Mouse (Mus musculus) neural tube, embryonic 13.5 days (tissue): Measurements from ENCODE around the gene Fgf2. TPM values are rescaled to one million over a fixed set of nuclear protein-coding genes. Genes with fewer than 3 reads are reported as not detected.
A peak's percentile ranks its signal among the peaks of the same experiment; 100 is the strongest.

Experiments used
- ATAC-seq: fragments of 200-750 bp; cut with Nextera tagmentation; 2 replicates; pipeline ENCODE4 v1.8.0; 2017; ENCODE audit warnings: low read depth, mild to moderate bottlenecking, moderate TSS enrichment, moderate library complexity
- H3K27ac ChIP-seq: fragments of 300-500 bp; sonication (generic); replicated peaks from 2 replicates; pipeline ENCODE4 v1.5.1; 2015; ENCODE audit warnings: moderate library complexity, mild to moderate bottlenecking, inconsistent platforms
- H3K27me3 ChIP-seq: fragments of 300-500 bp; sonication (generic); 2 replicates; pipeline ENCODE4 v1.6.1; 2015; ENCODE audit warnings: mild to moderate bottlenecking, inconsistent platforms
- H3K36me3 ChIP-seq: fragments of 300-500 bp; sonication (generic); 2 replicates; pipeline ENCODE4 v1.6.1; 2015; ENCODE audit warnings: mild to moderate bottlenecking, inconsistent platforms
- H3K4me1 ChIP-seq: fragments of 300-500 bp; sonication (generic); replicated peaks from 2 replicates; pipeline ENCODE4 v1.6.1; 2015; ENCODE audit warnings: inconsistent platforms
- H3K4me2 ChIP-seq: fragments of 300-500 bp; sonication (generic); 2 replicates; pipeline ENCODE4 v1.6.1; 2015; ENCODE audit warnings: inconsistent platforms, mild to moderate bottlenecking, moderate library complexity
- H3K4me3 ChIP-seq: fragments of 300-500 bp; sonication (generic); 2 replicates; pipeline ENCODE4 v1.5.1; 2015; ENCODE audit warnings: mild to moderate bottlenecking, inconsistent platforms
- H3K9ac ChIP-seq: fragments of 300-500 bp; sonication (generic); 2 replicates; pipeline ENCODE4 v1.6.1; 2015; ENCODE audit warnings: moderate library complexity, mild to moderate bottlenecking, inconsistent platforms
- H3K9me3 ChIP-seq: fragments of 300-500 bp; sonication (generic); 2 replicates; pipeline ENCODE4 v1.6.1; 2016; ENCODE audit warnings: inconsistent platforms
- WGBS: fragments of 180-500 bp; shearing (Covaris S2); methylation state at CpG from one replicate; pipeline ENCODE4 v1.1.7; 2015; 5-methylcytosine and 5-hydroxymethylcytosine counted together
- polyA plus RNA-seq: library from polyadenylated mRNA; unstranded; fragments of >200 nt; fragmentation: Nextera tagmentation; extraction: Ambion mirVana; gene quantifications from 2 replicates; pipeline ENCODE4 v1.2.1, GENCODE M21; 2015

Gene Fgf2
- polyA plus RNA-seq, 1 experiment from 2014 or later = 0.88 TPM

DNA sequence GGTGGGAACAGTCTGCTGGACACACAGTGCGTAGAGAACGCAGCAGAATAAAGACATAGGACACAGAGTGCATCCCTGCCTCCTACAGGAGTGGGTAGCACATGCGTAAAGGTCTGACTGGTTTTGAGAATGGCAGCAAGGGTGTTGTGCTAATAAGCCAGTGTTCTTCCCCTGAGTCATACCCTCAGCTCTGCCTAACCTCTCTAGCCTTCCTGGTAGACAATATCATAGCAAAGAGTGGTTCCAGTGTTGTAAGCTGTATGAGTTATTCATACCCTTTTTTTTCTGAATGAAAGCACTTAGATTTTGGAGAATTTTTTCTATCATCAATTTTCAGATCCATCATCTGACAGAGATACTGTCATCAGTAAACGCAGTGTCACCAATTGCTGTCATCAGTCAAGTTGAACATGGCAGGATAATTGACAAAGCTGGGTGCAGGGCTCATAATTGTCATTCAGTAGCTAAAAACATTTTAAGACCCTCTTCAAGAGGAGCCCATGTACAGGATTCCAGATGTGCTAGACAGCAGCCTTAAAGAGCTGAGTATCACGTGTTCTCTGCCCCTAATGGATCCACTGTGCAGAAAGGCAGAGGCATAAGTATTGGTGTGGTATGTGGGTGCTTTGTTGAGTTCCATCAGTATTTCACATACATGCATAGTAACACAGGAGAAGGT lies 48.9 kb downstream of the Fgf2 start:
- Histone ChIP-seq H3K9me3 (no peaks in the 10 kb centered on the region), H3K27ac (no peak overlapping the region), H3K4me1 (no peaks in the 10 kb centered on the region; the same call in 1 of the 2 replicates), H3K36me3 (no peaks in the 10 kb centered on the region), H3K9ac (no peak overlapping the region), H3K27me3 (no peaks in the 10 kb centered on the region), H3K4me2 (no peak overlapping the region), H3K4me3 (no peak overlapping the region)
- ATAC-seq = no peak
- WGBS = 94% methylated on average over 5 of the region's 5 CpGs

DNA sequence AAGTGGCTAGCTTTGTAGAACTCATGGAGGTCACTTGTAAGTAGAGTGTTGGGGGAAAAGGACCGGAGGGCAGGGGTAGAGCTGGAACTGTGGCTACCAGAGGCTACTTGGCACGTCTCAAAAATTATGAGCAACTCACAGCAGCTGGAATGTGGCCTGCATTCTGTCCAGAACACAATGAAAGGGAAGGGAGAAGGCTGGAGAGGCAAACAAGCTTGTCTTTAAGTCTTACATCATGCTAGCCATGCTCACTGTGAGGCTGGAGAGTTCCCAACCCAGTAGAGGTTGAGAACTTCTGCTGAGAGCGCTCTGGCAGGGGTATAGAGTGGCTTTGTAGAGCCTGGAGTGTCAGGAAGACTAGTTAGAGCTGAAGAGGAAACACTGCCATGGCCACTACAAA lies 49.5 kb downstream of the Fgf2 start:
- Histone ChIP-seq H3K9ac (no peak overlapping the region), H3K4me2 (no peak overlapping the region), H3K4me1 (no peaks in the 10 kb centered on the region; the same call in 1 of the 2 replicates), H3K9me3 (no peaks in the 10 kb centered on the region), H3K36me3 (no peaks in the 10 kb centered on the region), H3K27me3 (no peaks in the 10 kb centered on the region), H3K4me3 (no peak overlapping the region), H3K27ac (no peak overlapping the region)
- 84% methylated on average over 3 of the region's 3 CpGs for WGBS
- ATAC-seq = no peak

DNA sequence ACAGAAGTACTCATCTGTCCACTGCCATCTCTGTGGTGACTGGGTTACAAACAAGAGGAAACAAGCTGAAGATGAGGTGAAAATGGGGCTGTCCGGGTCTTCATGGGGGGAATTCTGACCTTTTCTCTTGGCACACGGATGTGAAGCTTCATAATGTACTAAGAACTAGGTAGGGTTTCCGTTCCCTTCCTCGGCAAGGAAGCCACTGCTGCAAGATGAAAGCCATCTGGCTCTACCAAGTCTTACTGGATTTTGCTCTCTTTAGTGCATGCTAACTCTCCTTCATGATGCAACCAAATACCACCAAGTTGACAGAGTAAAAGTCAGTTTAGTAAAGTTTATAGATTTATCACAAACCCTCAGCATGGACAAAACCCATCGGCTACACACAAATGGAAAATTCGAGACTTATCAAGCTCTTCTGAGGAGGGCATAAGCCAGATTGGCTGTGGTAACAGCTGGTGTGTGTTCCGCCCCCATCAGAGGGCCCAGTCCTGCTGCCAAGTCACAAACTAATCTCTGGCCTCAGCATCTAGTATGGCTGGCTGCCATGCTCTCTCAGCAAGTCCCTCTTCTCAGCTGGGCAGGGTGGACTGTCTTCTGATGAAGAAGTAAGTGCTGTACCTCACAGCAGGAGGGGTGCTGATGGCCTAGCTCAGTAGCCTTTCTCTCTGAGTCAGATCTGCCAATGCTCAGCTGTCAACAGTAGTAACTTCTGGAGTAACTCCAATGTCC lies 50.7 kb downstream of the Fgf2 start:
- H3K36me3 ChIP-seq = no peaks in the 10 kb centered on the region
- H3K4me1 ChIP-seq = no peaks in the 10 kb centered on the region; the same call in 1 of the 2 replicates
- H3K4me3 ChIP-seq = no peak overlapping the region
- ATAC-seq = no peak
- H3K4me2 ChIP-seq = no peak overlapping the region
- no peak overlapping the region for H3K27ac ChIP-seq
- H3K9ac ChIP-seq = no peak overlapping the region
- WGBS = 92% methylated on average over 7 of the region's 7 CpGs
- no peaks in the 10 kb centered on the region for H3K27me3 ChIP-seq
- H3K9me3 ChIP-seq = no peaks in the 10 kb centered on the region

- WGBS = 76% methylated on average over 11 of the region's 11 CpGs
- ATAC-seq = no peak
Measured at GRCm38 (mm10) chr3:37401729-37402610, 53.8 kb downstream of the Fgf2 start.

GRCm38 (mm10) chr3:37407598-37407997 lies 59.5 kb downstream of the Fgf2 start:
- no peaks in the 10 kb centered on the region for H3K27me3 ChIP-seq
- ATAC-seq = no peak
- no peak overlapping the region for H3K9ac ChIP-seq
- no peaks in the 10 kb centered on the region for H3K36me3 ChIP-seq
- no peak overlapping the region for H3K4me3 ChIP-seq
- H3K4me2 ChIP-seq = no peak overlapping the region
- no peaks in the 10 kb centered on the region for H3K4me1 ChIP-seq
- H3K9me3 ChIP-seq = no peaks in the 10 kb centered on the region
- no peak overlapping the region for H3K27ac ChIP-seq

More at GRCm38 (mm10) chr3:37401729-37402610, 53.8 kb downstream of the Fgf2 start:
- Histone ChIP-seq H3K9ac (no peak overlapping the region), H3K36me3 (no peaks in the 10 kb centered on the region), H3K4me1 (no peaks in the 10 kb centered on the region; the same call in 1 of the 2 replicates), H3K4me2 (no peak overlapping the region), H3K9me3 (no peaks in the 10 kb centered on the region), H3K27me3 (no peaks in the 10 kb centered on the region), H3K27ac (no peak overlapping the region), H3K4me3 (no peak overlapping the region)

DNA sequence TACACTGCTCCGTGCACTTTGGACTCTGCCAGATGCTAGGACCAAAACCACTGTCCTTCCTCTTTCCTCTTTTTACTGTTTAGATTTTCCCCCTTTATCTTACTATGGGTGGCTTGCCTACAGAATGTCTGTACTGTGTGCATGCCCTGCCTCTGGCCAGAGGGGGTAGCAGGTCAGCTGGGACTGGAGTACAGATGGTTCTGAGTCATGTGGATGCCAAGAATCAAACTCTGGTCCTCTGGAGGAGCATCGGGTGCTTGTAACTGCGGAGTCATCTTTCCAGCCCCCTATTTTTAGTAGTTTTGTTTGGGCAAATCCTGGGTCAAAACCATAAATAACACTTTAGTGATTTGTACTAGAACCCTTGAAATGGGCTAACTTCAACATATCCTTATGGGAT lies 65.3 kb downstream of the Fgf2 start:
- WGBS = 91% methylated on average over 3 of the region's 3 CpGs
- Histone ChIP-seq H3K27me3 (no peaks in the 10 kb centered on the region), H3K9me3 (no peaks in the 10 kb centered on the region), H3K4me1 (peaks cover 5% of the 10 kb centered on the region), H3K27ac (no peak overlapping the region), H3K36me3 (no peaks in the 10 kb centered on the region), H3K4me2 (no peak overlapping the region), H3K9ac (no peak overlapping the region), H3K4me3 (no peak overlapping the region)
- ATAC-seq = no peak

DNA sequence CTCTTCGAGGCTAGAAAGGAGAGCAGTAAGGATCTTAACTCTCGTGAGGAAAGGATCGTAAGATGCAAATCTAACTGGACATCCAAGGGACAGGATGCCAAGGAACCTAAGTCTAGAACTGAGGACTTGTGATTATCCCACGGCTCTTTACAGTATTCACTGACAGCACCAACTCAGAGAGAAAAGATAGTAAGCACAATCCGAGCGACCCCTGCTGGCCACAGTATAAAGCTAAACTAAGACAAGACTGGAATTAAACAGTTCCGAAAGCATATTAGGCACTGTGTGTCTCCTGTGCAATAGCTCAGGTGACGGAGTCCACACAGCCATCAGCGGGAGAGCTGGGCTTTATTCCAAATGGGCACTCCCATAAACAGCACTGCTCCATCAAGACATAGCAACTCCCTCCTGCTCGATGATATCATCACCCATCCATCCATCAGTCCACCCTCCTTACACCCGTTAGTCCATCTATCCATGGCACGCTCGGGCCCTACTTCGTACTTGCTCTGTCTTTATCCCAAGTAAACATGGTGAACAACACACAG lies 66.3 kb downstream of the Fgf2 start:
- Histone ChIP-seq H3K36me3 (no peaks in the 10 kb centered on the region), H3K27me3 (no peaks in the 10 kb centered on the region), H3K4me1 (peaks cover 10% of the 10 kb centered on the region), H3K9me3 (no peaks in the 10 kb centered on the region), H3K27ac (no peak overlapping the region), H3K4me3 (no peak overlapping the region), H3K9ac (no peak overlapping the region), H3K4me2 (no peak overlapping the region)
- 54% methylated on average over 14 of the region's 14 CpGs for WGBS
- no peak for ATAC-seq

DNA sequence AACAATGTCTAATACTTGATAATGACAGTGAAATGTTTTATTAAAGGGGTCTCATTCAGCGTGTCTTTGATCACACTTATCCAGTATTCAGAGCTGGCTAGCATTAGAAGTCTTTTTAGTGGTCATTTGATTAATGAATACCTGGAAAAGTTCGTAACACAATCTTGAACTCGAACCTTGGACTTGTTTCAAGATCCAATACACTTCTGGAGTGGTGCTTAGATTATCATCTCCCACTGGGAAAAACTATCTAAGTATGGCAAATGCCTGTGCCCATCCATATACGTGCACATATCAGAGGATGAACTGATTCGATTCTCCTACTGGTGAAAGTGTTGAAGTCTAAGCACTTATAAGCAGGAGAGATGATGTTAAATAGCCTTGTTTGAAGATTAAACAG lies 70.2 kb downstream of the Fgf2 start:
- 80% methylated on average over 5 of the region's 5 CpGs for WGBS
- Histone ChIP-seq H3K36me3 (no peaks in the 10 kb centered on the region), H3K4me2 (peak overlapping the region; percentile 78), H3K4me3 (peak overlapping the region; percentile 76), H3K27me3 (no peaks in the 10 kb centered on the region), H3K9ac (peak overlapping the region; percentile 81), H3K9me3 (no peaks in the 10 kb centered on the region), H3K27ac (0 out of 2 replicates have a peak overlapping the region, but pooled peaks have one; percentile 90), H3K4me1 (peaks cover 24% of the 10 kb centered on the region)
- no peak for ATAC-seq

DNA sequence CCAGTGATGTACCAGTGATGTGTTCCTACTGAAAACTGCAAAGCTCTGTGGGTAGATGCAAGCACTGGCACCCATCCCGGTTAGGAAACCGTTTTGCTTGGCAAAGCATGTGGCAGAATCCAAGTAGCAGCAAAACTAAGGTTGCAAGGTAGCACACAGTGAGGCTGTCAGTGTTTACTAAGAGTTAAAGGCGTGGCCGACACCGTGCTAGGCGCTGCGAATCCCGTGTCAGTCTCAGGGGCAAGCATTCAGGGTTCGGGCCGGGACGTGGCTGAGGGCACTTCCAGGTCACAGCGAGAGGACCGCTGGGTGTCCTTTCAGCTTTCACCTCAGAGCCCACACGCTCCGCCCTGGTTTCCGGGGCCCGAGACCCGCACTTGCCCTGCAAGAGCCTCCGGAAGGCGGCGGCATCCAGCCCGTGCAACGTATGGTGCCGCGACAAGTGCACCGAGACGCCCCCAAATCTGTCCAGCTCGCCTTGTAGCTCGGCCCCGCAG lies 70.9 kb downstream of the Fgf2 start:
- no peaks in the 10 kb centered on the region for H3K36me3 ChIP-seq
- peak overlapping the region; percentile 78 for H3K4me2 ChIP-seq
- peak overlapping the region; percentile 81 for H3K9ac ChIP-seq
- no peaks in the 10 kb centered on the region for H3K9me3 ChIP-seq
- H3K4me3 ChIP-seq = peak overlapping the region; percentile 76
- under 1% methylated on average over 30 of the region's 30 CpGs for WGBS
- peak overlapping the region; percentile 90 for H3K27ac ChIP-seq
- peaks cover 24% of the 10 kb centered on the region for H3K4me1 ChIP-seq
- H3K27me3 ChIP-seq = no peaks in the 10 kb centered on the region
- ATAC-seq = no peak

DNA sequence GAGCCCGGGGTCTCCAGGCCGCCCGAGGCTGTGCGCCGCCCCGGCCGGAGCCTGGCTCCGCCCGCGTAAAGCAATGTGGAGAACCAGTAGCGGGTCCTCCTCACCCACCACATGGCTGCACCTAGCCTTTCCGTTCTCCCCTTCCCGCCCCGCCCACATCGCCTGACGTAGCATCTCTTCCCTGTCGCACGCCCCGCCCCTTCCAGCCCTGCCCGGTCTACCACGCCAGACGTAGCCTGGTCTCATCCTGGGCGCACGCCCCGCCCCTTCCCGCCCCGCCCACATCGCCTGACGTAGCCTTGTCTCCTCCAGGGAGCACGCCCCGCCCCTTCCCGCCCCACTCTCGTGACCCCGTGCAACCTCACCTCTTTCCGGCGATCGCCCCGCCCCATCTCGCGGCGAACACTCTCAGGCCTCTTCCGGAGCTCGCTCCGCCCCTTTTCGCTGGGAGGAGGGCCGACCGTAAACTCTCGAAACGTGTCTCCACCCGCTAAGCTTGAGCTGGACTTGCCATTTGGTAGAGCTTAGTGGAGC lies 71.4 kb downstream of the Fgf2 start, which contains the start of gene Spata5:
Spata5 (plus strand) TSS at position 439 of the 534 bp plus-strand sequence.
- WGBS = under 1% methylated on average over 43 of the region's 50 CpGs

DNA sequence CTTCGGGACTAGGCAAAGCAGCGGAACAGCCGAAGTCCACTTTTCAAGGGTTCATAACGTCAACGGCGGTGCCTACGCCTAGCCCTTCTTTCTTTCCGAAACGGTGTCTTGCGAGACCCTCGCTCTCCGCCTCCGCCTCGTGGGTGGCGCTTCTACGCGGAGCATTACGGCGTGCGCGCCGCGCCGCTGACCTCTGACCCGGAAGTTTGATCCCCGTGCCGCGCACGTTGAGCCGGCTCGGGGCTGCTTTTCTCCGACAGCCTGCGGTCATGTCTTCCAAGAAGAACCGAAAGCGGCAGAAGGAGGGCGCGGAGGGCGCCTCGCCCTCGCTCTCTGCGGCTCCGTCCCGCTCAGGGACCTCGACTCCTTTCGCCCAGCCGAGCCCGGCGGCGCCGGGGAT lies 71.9 kb downstream of the Fgf2 start, which contains the start of gene Nudt6:
Nudt6 (minus strand) TSS at position 140 of the 400 bp plus-strand sequence.
- no peaks in the 10 kb centered on the region for H3K9me3 ChIP-seq
- peak within 1 kb of the TSS; percentile 98 for H3K4me2 ChIP-seq
- H3K9ac ChIP-seq = peak within 1 kb of the TSS; percentile 81
- H3K4me3 ChIP-seq = peak within 1 kb of the TSS; percentile 76
- peak within 1 kb of the TSS; percentile 90 for H3K27ac ChIP-seq
- H3K4me1 ChIP-seq = peaks cover 24% of the 10 kb centered on the region
- 0 out of 2 replicates have a peak, but pooled peaks cover 5% of the 10 kb centered on the region for H3K36me3 ChIP-seq
- under 1% methylated on average over 50 of the region's 50 CpGs for WGBS
- H3K27me3 ChIP-seq = no peaks in the 10 kb centered on the region
- peak; percentile 90 for ATAC-seq

More for the DNA sequence above, 71.4 kb downstream of the Fgf2 start, which contains the start of gene Spata5:
- Histone ChIP-seq H3K9ac (peak within 1 kb of the TSS; percentile 81), H3K9me3 (no peaks in the 10 kb centered on the region), H3K27me3 (no peaks in the 10 kb centered on the region), H3K4me1 (peaks cover 24% of the 10 kb centered on the region), H3K27ac (peak within 1 kb of the TSS; percentile 90), H3K36me3 (0 out of 2 replicates have a peak, but pooled peaks cover under 1% of the 10 kb centered on the region), H3K4me3 (peak within 1 kb of the TSS; percentile 76), H3K4me2 (peak within 1 kb of the TSS; percentile 98)
- peak; percentile 98 for ATAC-seq
